Mouse (Mus musculus): Measurements from ENCODE around the gene Folr2. TPM values are rescaled to one million over a fixed set of nuclear protein-coding genes. Genes with fewer than 3 reads are reported as not detected.

The Folr2 gene
- total RNA-seq, 2 experiments from 2014 or later, result 0.90 to 1.1 TPM

GRCm38 (mm10) chr7:101830373-101830772 is 26.6 kb downstream of the Folr2 start:
- no peak for DNase-seq (ENCODE audit: low spot score in 2 of 2)

GRCm38 (mm10) chr7:101823758-101824630 is 33.0 kb downstream of the Folr2 start:
- no peak for DNase-seq (ENCODE audit: low spot score in 2 of 2)

- no peak for DNase-seq (ENCODE audit: low spot score in 2 of 2)
Measured at GRCm38 (mm10) chr7:101822836-101823757, 33.9 kb downstream of the Folr2 start.

- DNase-seq (ENCODE audit: low spot score in 2 of 2), result peak in 1 of 2 experiments; percentile 21
Measured at GRCm38 (mm10) chr7:101821571-101822501, 35.2 kb downstream of the Folr2 start.

- DNase-seq (ENCODE audit: low spot score in 2 of 2), result no peak
Measured at GRCm38 (mm10) chr7:101820295-101821030, 36.5 kb downstream of the Folr2 start.

GRCm38 (mm10) chr7:101817861-101818401 is 39.1 kb downstream of the Folr2 start, which contains the start of gene Phox2a:
TSS of gene Phox2a (plus strand) at chr7:101818313.
- DNase-seq (ENCODE audit: low spot score in 2 of 2), result no peak

Small RNAs within 50 kb of the gene (microRNA-seq; reads per million reads assigned to microRNA genes)
- gene Gm22655, result 0 reads per million in 2 experiments

Other genes with a start within 250 kb of the Folr2 start
- 10 to 100 TPM; 43.7 to 46.5 TPM for gene Clpb, start 193.6 kb downstream of the Folr2 start, total RNA-seq (2021)
- gene Phox2a, start 38.9 kb downstream of the Folr2 start, total RNA-seq (2021), result not detected
- 10 to 100 TPM; 32.9 to 36.0 TPM for gene Inppl1, start 19.0 kb downstream of the Folr2 start, total RNA-seq (2021)
- gene Anapc15, start 6.5 kb upstream of the Folr2 start, total RNA-seq (2021), result 10 to 100 TPM; 31.7 to 35.3 TPM
- gene Folr1, start 13.6 kb upstream of the Folr2 start, total RNA-seq (2021), result 10 to 100 TPM in 1 of 2 experiments, 1 to 10 TPM in 1; 4.4 to 35.6 TPM
- 100 to 1,000 TPM in 1 of 2 experiments, 10 to 100 TPM in 1; 98.7 to 102 TPM for gene Lamtor1, start 48.7 kb upstream of the Folr2 start, total RNA-seq (2021)
- under 1 TPM; 0.18 to 0.21 TPM for gene Tomt, start 49.2 kb upstream of the Folr2 start, total RNA-seq (2021)
- gene Lrrc51, start 76.7 kb upstream of the Folr2 start, total RNA-seq (2021), result 1 to 10 TPM; 4.8 to 7.4 TPM
- gene Numa1, start 76.9 kb upstream of the Folr2 start, total RNA-seq (2021), result 10 to 100 TPM; 73.4 to 75.3 TPM
- gene Il18bp, start 161.5 kb upstream of the Folr2 start, total RNA-seq (2021), result 1 to 10 TPM; 8.4 to 8.7 TPM
- gene Rnf121, start 208.3 kb upstream of the Folr2 start, total RNA-seq (2021), result 10 to 100 TPM; 35.0 to 40.9 TPM
- gene Xndc1, start 208.3 kb upstream of the Folr2 start, total RNA-seq (2021), result 10 to 100 TPM; 19.6 to 22.3 TPM
- 1 to 10 TPM; 1.9 to 2.3 TPM for gene Xntrpc, start 208.5 kb upstream of the Folr2 start, total RNA-seq (2021)
- under 1 TPM in 1 of 2 experiments, not detected in 1; 0.60 TPM for gene Trpc2, start 225.9 kb upstream of the Folr2 start, total RNA-seq (2021)
- not detected for gene Art1, start 244.5 kb upstream of the Folr2 start, total RNA-seq (2021)